Mouse (Mus musculus) heart, adult 2 months (tissue): ENCODE data around the gene Nbea.

Source experiments
- CTCF ChIP-seq: fragments of 200-600 bp; IDR thresholded peaks from 2 replicates; pipeline ENCODE4 v1.8.1; 2022; ENCODE audit warnings: antibody characterized with exemption, mild to moderate bottlenecking, moderate library complexity
- POLR2A ChIP-seq: fragments of 200-500 bp; IDR thresholded peaks from 2 replicates; pipeline ENCODE4 v1.6.1; 2011; ENCODE audit warnings: mild to moderate bottlenecking, low read depth, low read length, control low read depth; ENCODE audit not compliant: insufficient read depth

DNA sequence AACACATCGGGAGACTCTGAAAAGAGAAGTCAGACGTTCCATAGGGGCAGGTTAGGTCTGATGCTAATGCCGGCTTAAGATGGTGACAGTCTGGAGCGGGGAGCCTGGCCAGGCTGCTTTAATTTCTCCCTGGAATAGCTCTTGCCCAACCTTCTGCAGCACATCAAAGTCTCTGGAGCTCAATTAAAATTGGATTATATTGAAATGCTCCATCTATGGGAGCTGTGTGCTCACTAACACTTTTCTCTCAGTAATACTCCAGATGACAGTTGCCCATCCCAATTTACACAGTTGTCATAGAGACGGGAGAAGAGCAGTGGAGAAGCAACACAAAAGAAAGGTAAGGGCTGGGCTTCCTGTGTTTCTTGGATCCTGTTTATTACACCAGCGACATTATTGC lies 442.1 kb downstream of the Nbea start:
- no peak for TF ChIP-seq CTCF
- TF ChIP-seq POLR2A = no peak
